13 mouse cellular contexts compared by ENCODE assay signal in genomic region chr9:51958981-51959380, GRCm38 (mm10).
"Had no signal": no experiment of that assay in that cellular context is flagged by ENCODE, and none has a peak within 500 bp of the region (broad histone marks: within the 10 kb centered on the region; RNA-seq: fewer than 3 reads in every experiment).

No protein-coding gene starts in this region.

- H3K9me3 ChIP-seq: kidney, embryonic 15.5 days; limb, embryonic 13.5 days; midbrain, embryonic 10.5 days; neural tube, embryonic 12.5 days had no signal

- H3K27ac ChIP-seq: kidney, embryonic 15.5 days; limb, embryonic 13.5 days; liver, embryonic 14.5 days; midbrain, embryonic 10.5 days; neural tube, embryonic 12.5 days; stomach, postnatal 0 days had no signal

- H3K4me2 ChIP-seq: kidney, embryonic 15.5 days; limb, embryonic 13.5 days; neural tube, embryonic 12.5 days had no signal

- H3K4me3 ChIP-seq: kidney, embryonic 15.5 days; limb, embryonic 13.5 days; midbrain, embryonic 10.5 days; neural tube, embryonic 12.5 days had no signal

- H3K9ac ChIP-seq: kidney, embryonic 15.5 days; limb, embryonic 13.5 days; liver, embryonic 14.5 days; neural tube, embryonic 12.5 days had no signal

- H3K27me3 ChIP-seq: kidney, embryonic 15.5 days; limb, embryonic 13.5 days; neural tube, embryonic 12.5 days had no signal

- DNase-seq: kidney, adult 2 months; kidney, postnatal 14 days; left cerebral cortex, postnatal 4 days; lung, adult 18-20 months; lung, postnatal 4 days; midbrain, embryonic 14.5 days; thymus, postnatal 14 days had no signal
